34 mouse cellular contexts compared by ENCODE assay signal in genomic region chr13:32795166-32795565, GRCm38 (mm10). TPM values are rescaled to one million over a fixed set of nuclear protein-coding genes. Genes with fewer than 3 reads are reported as not detected.
DNase-seq lines count a peak whose midpoint lies in the region; ATAC-seq and TF ChIP-seq lines count a peak whose summit lies in the region.
"Had no signal": no experiment of that assay in that cellular context is flagged by ENCODE, and none has a peak within 500 bp of the region (broad histone marks: within the 10 kb centered on the region; RNA-seq: fewer than 3 reads in every experiment).

No protein-coding gene starts in this region.

- no peaks in the 10 kb centered on the region for H3K27me3 ChIP-seq in kidney, embryonic 14.5 days (ENCODE audit: control insufficient read depth, insufficient read depth, low read length)
- no peaks in the 10 kb centered on the region for H3K27me3 ChIP-seq in liver, postnatal 0 days (ENCODE audit: insufficient read depth, low read length)
- H3K27me3 ChIP-seq: heart, embryonic 12.5 days; neural tube, embryonic 15.5 days; stomach, embryonic 15.5 days had no signal

- no peaks in the 10 kb centered on the region for H3K4me1 ChIP-seq in kidney, embryonic 14.5 days (ENCODE audit: control insufficient read depth, insufficient read depth, low read length)
- H3K4me1 ChIP-seq in liver, postnatal 0 days (ENCODE audit: insufficient read depth), result no peaks in the 10 kb centered on the region
- H3K4me1 ChIP-seq: heart, embryonic 12.5 days; stomach, embryonic 15.5 days had no signal

- TF ChIP-seq EP300 in liver, postnatal 0 days (IDR thresholded peaks at IDR 0.05; ENCODE audit: low read depth), result no peak

- H3K36me3 ChIP-seq in kidney, embryonic 14.5 days (ENCODE audit: control insufficient read depth, insufficient read depth, low read length), result no peaks in the 10 kb centered on the region
- no peaks in the 10 kb centered on the region for H3K36me3 ChIP-seq in liver, postnatal 0 days (replicated peaks; ENCODE audit: insufficient read depth, low read length)
- H3K36me3 ChIP-seq: heart, embryonic 12.5 days; neural tube, embryonic 15.5 days; stomach, embryonic 15.5 days had no signal

- H3K9ac ChIP-seq in kidney, embryonic 14.5 days (ENCODE audit: low read depth, low read length), result no peak overlapping the region
- no peak overlapping the region for H3K9ac ChIP-seq in liver, postnatal 0 days (replicated peaks)
- H3K9ac ChIP-seq: heart, embryonic 12.5 days; hindbrain, embryonic 14.5 days; neural tube, embryonic 15.5 days; stomach, embryonic 15.5 days had no signal

- peak; percentile 60 for DNase-seq in kidney, adult 11 months
- no peak for DNase-seq in liver, postnatal 0 days
- no peak for DNase-seq in liver
- peak; percentile 59 for DNase-seq in kidney, postnatal 14 days
- DNase-seq in frontal cortex, postnatal 36 days (ENCODE audit: low spot score in 2 of 2), result no peak
- DNase-seq in adrenal gland, postnatal 10 days, result no peak
- DNase-seq: B cell, adult 2 months; cerebellum, adult 18-20 months; gastrocnemius, postnatal 10 days; layer of hippocampus, postnatal 36 days; lung, adult 18-20 months; midbrain, embryonic 14.5 days; retina, postnatal 1 day; right cerebral cortex, postnatal 14 days; thymus, postnatal 14 days had no signal

- ATAC-seq in kidney, embryonic 14.5 days (ENCODE audit: low FRiP score, low TSS enrichment), result no peak
- ATAC-seq in liver, postnatal 0 days, result peak; percentile 62
- ATAC-seq: forebrain, embryonic 16.5 days; inflammation-experienced regulatory T-cells, adult 6 months; lung, postnatal 0 days had no signal

- H3K9me3 ChIP-seq in kidney, embryonic 14.5 days (ENCODE audit: control insufficient read depth, low read length), result no peaks in the 10 kb centered on the region
- no peaks in the 10 kb centered on the region for H3K9me3 ChIP-seq in liver, postnatal 0 days (ENCODE audit: low read length)
- H3K9me3 ChIP-seq: heart, embryonic 12.5 days; neural tube, embryonic 15.5 days; stomach, embryonic 15.5 days had no signal

- H3K4me2 ChIP-seq in kidney, embryonic 14.5 days (replicated peaks; ENCODE audit: low read depth, low read length), result no peak overlapping the region
- H3K4me2 ChIP-seq in liver, postnatal 0 days (ENCODE audit: low read depth, low read length), result no peak overlapping the region
- H3K4me2 ChIP-seq: heart, embryonic 12.5 days; hindbrain, embryonic 14.5 days; liver, embryonic 11.5 days; neural tube, embryonic 15.5 days; stomach, embryonic 15.5 days had no signal

- H3K27ac ChIP-seq in kidney, embryonic 14.5 days (ENCODE audit: low read depth, low read length), result no peak overlapping the region
- no peak overlapping the region for H3K27ac ChIP-seq in liver, postnatal 0 days (ENCODE audit: low read depth)
- H3K27ac ChIP-seq: hindbrain, embryonic 14.5 days; macrophage; neural tube, embryonic 15.5 days; stomach, embryonic 15.5 days had no signal

- H3K4me3 ChIP-seq in kidney, embryonic 14.5 days (ENCODE audit: low read length), result no peak overlapping the region
- H3K4me3 ChIP-seq in liver, postnatal 0 days (ENCODE audit: low read depth, low read length), result no peak overlapping the region
- H3K4me3 ChIP-seq: erythroblast, embryonic 14.5 days; heart, embryonic 12.5 days; neural tube, embryonic 15.5 days; stomach, embryonic 15.5 days had no signal

- TF ChIP-seq CTCF in liver, postnatal 0 days (IDR thresholded peaks at IDR 0.05; ENCODE audit: low read depth), result no peak

- 88% methylated on average over 5 of the region's 5 CpGs for WGBS in kidney, embryonic 14.5 days
- WGBS in liver, postnatal 0 days (ENCODE audit: insufficient replicate concordance), result 71% methylated on average over 5 of the region's 5 CpGs

RNA-seq across cellular contexts. Expression of gene Wrnip1, which starts 6.7 kb away (rescaled TPM):
- polyA plus RNA-seq in kidney, embryonic 14.5 days (2014; fragmentation: Nextera tagmentation; extraction: Ambion mirVana), result 14.1 and 19.0 TPM in 2 replicates
- polyA plus RNA-seq in liver, postnatal 0 days (2015; fragmentation: Nextera tagmentation; extraction: Ambion mirVana), result 7.9 and 12.2 TPM in 2 replicates
- 10 to 100 TPM; 36.3 to 39.9 TPM for total RNA-seq in adrenal gland, postnatal 10 days (2021)

RNA-seq across cellular contexts. Expression of gene D930007J09Rik, which starts 7.5 kb away (rescaled TPM):
- polyA plus RNA-seq in kidney, embryonic 14.5 days (2014; fragmentation: Nextera tagmentation; extraction: Ambion mirVana), result not detected in 2 replicates
- polyA plus RNA-seq in liver, postnatal 0 days (2015; fragmentation: Nextera tagmentation; extraction: Ambion mirVana), result not detected in 2 replicates
- not detected for total RNA-seq in adrenal gland, postnatal 10 days (2021)
- total RNA-seq: adrenal gland, adult 18-20 months; adrenal gland, postnatal 36 days; common myeloid progenitor, adult 5-6 weeks; gastrocnemius, postnatal 10 days; granulocyte monocyte progenitor cell, adult 5-6 weeks; hematopoietic stem cell, adult 5-6 weeks had no signal
- polyA plus RNA-seq: embryonic facial prominence, embryonic 14.5 days; erythroblast, embryonic 14.5 days; forebrain, embryonic 11.5 days; forebrain, embryonic 16.5 days; heart, embryonic 12.5 days; hindbrain, embryonic 14.5 days; inflammation-experienced regulatory T-cells, adult 6 months; large intestine, adult 2 months; liver, embryonic 11.5 days; lung, postnatal 0 days; macrophage; midbrain, embryonic 14.5 days; neural tube, embryonic 15.5 days; stomach, embryonic 15.5 days had no signal

RNA-seq across cellular contexts. Expression of gene Mylk4, which starts 11.4 kb away (rescaled TPM):
- 0.14 TPM in 1 of 2 replicates, not detected in the other for polyA plus RNA-seq in kidney, embryonic 14.5 days (2014; fragmentation: Nextera tagmentation; extraction: Ambion mirVana)
- polyA plus RNA-seq in liver, postnatal 0 days (2015; fragmentation: Nextera tagmentation; extraction: Ambion mirVana), result 0.06 TPM in 1 of 2 replicates, not detected in the other
- 10 to 100 TPM in 1 of 2 experiments, 1 to 10 TPM in 1; 4.5 to 17.1 TPM for total RNA-seq in adrenal gland, postnatal 10 days (2021)
- total RNA-seq: adrenal gland, postnatal 36 days; common myeloid progenitor, adult 5-6 weeks; granulocyte monocyte progenitor cell, adult 5-6 weeks; hematopoietic stem cell, adult 5-6 weeks had no signal
- polyA plus RNA-seq: erythroblast, embryonic 14.5 days; forebrain, embryonic 16.5 days; inflammation-experienced regulatory T-cells, adult 6 months; lung, postnatal 0 days; macrophage had no signal

RNA-seq across cellular contexts. Expression of gene Serpinb1a, which starts 55.8 kb away (rescaled TPM):
- 6.6 and 7.9 TPM in 2 replicates for polyA plus RNA-seq in kidney, embryonic 14.5 days (2014; fragmentation: Nextera tagmentation; extraction: Ambion mirVana)
- polyA plus RNA-seq in liver, postnatal 0 days (2015; fragmentation: Nextera tagmentation; extraction: Ambion mirVana), result 50.4 and 50.7 TPM in 2 replicates
- total RNA-seq in adrenal gland, postnatal 10 days (2021), result 10 to 100 TPM; 43.8 to 67.3 TPM
- polyA plus RNA-seq: erythroblast, embryonic 14.5 days had no signal

Comparison
In these comparisons a context has a peak if more than half of its experiments do, and no peak if none do; other contexts are left out.
1. DNase-seq: peak in kidney, adult 11 months (single experiment) and kidney, postnatal 14 days (single experiment); none in liver, postnatal 0 days (single experiment), liver (single experiment), frontal cortex, postnatal 36 days (0 of 2) and adrenal gland, postnatal 10 days (single experiment).